Mouse (Mus musculus) R1 (cell line): ENCODE measurements at regions not wholly inside any gene's neighbourhood (a gene's known extent, or its start where the extent isn't known, plus 50 kb on each side); places are given as distances from the start of the nearest gene placed in this dataset.

ENCODE experiments used
- DNase-seq: peaks from one replicate; pipeline ENCODE4 v3.0.0-alpha.2; 2018; ENCODE audit warnings: low read depth, low spot score

GRCm38 (mm10) chr6:25321446-25321845, 365.3 kb upstream of the Tmem229a start:
- no peak for DNase-seq

- no peak for DNase-seq
Measured at GRCm38 (mm10) chr6:25320291-25320844, 364.3 kb upstream of the Tmem229a start.

GRCm38 (mm10) chr6:25307471-25307870, 351.4 kb upstream of the Tmem229a start:
- peak; percentile 72 for DNase-seq

GRCm38 (mm10) chr6:25304844-25305504, 348.9 kb upstream of the Tmem229a start:
- no peak for DNase-seq

- no peak for DNase-seq
Measured at GRCm38 (mm10) chr6:25291613-25292012, 335.5 kb upstream of the Tmem229a start.

- no peak for DNase-seq
Measured at GRCm38 (mm10) chr6:25287591-25287990, 331.5 kb upstream of the Tmem229a start.

- DNase-seq, result no peak
Measured at GRCm38 (mm10) chr6:25286313-25286712, 330.2 kb upstream of the Tmem229a start.

GRCm38 (mm10) chr6:25278509-25278908, 322.4 kb upstream of the Tmem229a start:
- DNase-seq, result no peak

- no peak for DNase-seq
Measured at GRCm38 (mm10) chr6:25277703-25278447, 321.8 kb upstream of the Tmem229a start.

- DNase-seq, result peak; percentile 41
Measured at GRCm38 (mm10) chr6:25276221-25276620, 320.1 kb upstream of the Tmem229a start.

- no peak for DNase-seq
Measured at GRCm38 (mm10) chr6:25260559-25260958, 304.5 kb upstream of the Tmem229a start.

- DNase-seq, result no peak
Measured at GRCm38 (mm10) chr6:25255762-25256161, 299.7 kb upstream of the Tmem229a start.

GRCm38 (mm10) chr6:25237021-25237420, 280.9 kb upstream of the Tmem229a start:
- DNase-seq, result no peak

GRCm38 (mm10) chr6:25236616-25237015, 280.5 kb upstream of the Tmem229a start:
- DNase-seq, result no peak
